Mouse (Mus musculus): ENCODE measurements around the gene Fbxo21.

The Fbxo21 gene

DNA sequence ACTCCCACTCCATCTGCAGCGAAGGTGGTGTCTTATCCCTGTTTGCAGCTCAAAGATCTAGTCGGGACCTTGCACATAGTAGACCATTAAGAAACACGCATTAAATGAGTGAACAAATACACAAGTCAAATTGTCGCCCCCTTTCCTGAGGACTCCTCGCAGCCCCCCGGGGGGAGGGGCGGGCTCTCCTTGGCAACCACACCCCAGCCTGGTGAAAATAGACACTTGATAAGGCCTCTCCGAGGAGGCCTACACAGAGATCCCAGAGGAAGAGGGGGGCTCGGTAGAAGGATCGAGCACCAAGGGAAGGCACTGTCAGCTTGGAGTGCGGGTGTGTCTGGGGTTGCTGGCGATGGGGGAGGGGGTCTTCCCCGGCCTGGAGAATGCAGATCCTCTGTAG lies 49.8 kb downstream of the Fbxo21 start:
- DNase-seq = no peak

DNA sequence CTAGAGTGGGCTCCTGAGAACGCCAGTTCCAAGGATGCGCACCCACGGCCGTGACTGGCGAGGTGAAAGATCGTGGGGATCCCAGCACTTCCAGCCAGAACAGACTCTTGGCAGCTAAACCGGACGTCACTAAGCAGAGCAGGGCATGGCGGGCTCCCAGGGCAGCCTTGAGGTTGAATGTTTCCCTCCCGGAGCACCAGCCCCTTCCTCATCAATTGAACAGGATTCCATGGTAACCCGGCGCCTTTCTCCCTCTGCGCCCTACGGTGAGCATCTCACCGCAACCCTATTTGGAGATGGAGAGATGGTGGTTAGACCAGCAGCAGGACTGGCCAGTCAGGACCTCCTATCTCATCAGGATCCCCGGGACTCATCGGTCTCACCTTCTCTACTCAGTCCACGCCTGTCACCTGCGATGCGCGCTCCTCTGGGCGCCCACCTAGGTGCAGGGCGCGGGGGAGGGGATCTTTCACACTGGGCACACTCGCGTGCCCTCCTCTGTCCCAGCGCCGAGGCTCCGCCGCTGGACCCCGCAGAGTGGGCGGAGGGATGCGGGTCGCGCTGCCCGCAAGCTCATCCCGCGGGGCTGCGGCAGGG lies 50.7 kb downstream of the Fbxo21 start:
- no peak for DNase-seq

DNA sequence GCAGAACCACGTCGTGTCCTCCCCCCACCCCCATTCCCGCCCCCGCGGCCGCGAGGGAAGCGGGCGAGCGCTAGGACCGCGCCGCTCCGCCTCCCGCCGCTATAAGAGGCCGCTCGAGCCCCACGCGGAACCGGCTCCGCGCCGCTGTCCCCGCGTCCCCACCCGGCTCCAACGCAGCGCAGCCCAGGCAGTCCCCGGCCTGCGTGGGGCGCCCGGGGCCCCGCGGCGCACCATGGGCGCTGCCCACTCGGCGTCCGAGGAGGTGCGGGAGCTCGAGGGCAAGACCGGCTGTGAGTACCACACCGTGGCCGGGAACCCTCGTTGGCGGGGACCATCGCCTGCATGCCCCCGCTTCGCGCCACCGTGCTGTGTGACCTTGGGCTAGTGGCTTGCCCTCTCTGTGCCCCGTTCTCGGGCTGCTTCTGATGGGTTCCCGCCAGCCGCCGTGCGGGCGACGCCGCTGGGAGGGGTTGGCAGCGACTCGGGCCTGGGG lies 51.2 kb downstream of the Fbxo21 start, which contains the start of gene Tesc:
TSS of gene Tesc (plus strand) at position 46 of the 493 bp plus-strand sequence.
- DNase-seq = peak in 1 of 2 experiments; percentile 12

DNA sequence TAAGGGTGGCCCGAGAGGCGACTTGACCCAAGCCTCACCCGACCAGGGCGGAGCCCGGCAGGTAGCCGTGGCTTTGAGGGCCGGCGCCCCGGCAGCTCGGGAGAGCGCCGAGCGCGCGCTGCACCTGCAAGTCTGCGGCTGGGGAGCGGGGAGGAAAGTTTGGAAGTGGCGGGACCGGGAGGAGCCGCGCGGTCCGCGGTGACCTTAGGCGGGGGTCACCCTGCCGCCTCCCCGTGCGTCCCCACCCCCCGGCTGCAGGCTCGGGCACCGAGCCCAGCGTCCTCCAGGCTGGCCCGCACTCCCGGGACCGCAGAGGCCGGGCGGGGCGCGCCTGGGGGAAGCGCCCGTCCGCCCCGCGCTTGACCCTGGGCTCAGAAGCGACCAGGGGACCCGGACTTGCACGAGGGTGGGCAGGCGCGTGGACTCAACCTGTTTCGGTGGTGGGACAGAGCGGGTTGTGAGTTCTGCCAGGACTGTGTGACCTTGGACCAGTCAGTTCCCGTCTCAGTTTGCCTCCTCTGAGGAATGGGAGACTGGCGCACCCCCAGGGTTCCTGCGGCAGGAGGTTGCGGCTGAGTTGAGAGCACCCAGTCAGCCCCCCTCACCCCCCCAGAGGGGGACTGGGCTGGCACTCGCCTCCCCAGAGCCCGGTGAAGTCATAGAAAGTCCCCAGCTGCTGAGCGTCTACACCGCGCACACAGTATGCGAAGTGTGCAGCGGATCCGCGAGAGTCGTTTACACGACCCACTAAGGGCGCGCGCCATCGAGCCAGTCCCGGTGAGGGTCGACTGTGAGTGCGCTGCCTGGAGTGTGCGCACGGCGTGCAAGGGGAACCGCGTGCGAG lies 51.9 kb downstream of the Fbxo21 start:
- DNase-seq = peak in 1 of 2 experiments; percentile 12

DNA sequence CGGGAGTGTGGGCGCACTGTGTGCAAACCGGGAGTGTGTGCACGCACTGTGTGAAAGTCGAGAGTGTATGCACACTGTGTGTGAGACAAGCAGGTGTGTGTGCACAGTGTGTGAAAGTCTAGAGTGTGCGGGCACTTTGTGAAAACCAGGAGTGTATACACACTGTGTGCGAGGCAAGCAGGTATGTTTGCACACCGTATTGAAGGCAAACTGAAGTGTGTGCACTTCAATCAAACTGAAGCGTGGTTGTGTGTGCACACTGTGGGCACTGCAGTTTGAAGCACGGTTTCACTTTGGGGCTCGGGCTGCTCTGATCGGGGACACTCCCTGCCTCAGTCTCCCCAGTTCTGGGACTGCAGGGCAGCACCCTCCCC lies 52.5 kb downstream of the Fbxo21 start:
- DNase-seq = no peak

DNA sequence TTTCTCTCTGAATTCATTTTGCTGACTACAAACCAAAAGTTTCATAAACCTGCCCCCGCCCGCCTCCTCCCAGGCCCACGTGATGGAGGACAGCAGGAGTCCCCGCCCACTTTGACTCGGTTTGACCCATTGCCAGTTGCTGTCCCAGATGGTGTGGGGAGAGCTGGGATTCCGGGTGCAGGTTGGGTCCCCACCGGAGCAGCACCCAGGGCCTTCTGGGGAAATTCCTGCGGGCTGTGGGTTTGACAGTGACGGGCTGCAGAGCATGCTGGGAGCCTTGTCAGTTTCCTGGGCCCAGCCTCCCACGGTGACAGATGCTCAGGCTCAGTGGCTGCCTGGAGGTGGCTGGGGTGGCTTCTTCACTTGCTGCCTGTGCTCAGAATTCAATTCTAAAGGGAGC lies 52.9 kb downstream of the Fbxo21 start:
- DNase-seq = peak; percentile 27 to 41

DNA sequence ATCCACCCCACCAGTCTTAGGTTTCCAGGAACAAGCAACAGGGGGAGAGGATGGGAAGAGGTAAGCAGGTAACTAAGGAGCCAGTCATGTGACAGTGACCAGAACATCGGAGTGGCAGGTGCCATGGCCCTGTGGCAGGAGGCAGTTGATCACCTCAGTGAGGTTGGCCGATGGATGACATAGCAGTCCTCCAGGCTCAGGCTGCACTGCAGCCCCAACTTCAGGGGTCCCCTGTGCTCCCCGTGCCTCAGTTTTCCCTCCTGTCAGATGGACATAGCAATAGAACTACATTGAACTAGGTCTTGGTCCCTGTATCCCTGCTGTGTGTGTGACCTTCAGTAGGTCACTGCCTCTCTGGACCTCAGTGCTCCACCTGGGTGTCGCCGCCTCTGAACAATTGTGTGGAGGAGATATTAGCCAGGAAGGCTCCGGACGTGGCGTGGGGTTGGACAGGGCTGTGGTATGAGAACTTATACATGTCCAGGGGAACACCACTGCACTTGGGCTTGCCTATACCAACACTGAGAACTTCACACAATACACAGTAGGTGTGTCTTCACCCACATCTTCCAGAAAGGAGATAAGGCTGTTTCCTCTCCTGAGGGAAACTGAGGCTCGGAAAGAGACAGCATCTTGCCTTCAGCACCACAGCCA lies 53.6 kb downstream of the Fbxo21 start:
- no peak for DNase-seq

DNA sequence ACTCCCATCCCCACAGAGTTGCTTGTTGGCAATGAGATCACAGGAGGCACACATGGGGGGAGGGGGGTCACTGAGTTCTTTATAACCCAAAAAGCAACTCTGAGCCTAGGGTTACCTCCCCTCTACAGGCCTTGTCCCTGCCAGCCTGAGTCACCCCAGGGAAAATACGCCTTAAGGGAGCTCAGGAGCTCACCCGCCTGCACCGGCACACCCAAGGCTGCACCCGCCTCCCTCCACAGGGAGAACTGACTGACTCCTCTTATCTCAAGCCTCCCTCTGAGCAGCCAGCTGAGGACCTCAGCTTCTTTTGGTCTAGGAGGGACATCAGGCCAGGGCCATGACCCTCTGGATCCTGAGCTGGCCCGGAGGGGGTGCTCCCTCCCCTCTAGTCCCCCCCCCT lies 54.5 kb downstream of the Fbxo21 start:
- DNase-seq = no peak

DNA sequence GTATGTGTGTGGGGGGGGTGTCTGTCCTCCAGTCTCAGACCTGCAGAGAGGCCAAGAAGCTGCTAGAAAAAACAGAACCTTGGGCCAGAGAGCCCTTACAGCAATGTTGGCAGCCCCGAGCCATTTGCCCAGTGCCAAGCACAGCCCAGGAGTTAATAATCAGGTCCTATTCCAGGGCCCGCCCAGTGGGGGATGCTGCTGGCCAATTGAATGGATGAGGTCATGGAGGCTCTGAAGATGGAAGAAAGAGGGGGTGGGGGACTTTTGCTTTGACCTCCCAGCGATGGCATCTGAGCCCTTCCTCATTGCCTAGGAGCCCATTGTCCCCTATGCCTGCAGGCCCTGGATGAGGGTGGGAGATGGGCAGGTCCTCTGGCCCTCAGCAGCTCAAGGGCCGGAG lies 55.0 kb downstream of the Fbxo21 start:
- no peak for DNase-seq

DNA sequence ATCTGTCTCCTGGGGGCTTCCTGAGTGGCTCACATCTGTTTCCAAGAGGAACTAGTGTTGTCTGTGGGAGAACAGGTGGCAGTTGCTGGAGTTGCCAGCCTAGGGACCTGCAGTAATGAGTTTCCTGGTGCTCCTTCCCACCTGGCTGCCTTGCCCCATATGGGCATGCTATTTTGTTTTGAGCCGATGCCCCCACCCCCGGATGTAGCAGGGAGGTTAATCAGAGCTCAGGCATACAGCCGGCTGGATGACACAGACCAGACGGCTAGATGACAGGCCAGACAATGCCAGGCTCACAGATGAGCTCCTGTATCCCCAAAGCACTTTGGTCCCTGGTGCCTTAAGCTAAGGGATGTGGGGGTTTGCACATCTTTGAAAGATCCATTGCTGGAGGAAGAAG lies 56.8 kb downstream of the Fbxo21 start:
- DNase-seq = no peak

DNA sequence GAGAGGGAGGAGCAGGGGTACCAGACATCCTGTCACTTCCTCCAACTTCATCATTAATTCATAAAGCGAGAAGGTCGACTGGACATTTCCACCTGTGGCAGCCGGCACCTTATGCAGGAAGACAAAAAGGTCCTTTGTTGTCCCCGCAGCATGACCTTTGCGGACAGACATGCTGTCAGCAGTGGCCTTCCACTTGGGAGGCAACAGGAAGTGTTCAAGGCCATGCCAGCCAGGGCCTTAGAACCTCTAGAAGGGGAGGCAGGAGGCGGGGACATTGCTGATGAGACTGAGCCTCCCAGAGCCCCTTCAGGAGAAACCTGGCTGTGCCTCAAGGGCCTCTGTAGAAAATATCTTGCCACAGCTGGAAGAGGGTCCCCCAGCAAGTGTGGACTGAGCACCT lies 57.2 kb downstream of the Fbxo21 start:
- no peak for DNase-seq

DNA sequence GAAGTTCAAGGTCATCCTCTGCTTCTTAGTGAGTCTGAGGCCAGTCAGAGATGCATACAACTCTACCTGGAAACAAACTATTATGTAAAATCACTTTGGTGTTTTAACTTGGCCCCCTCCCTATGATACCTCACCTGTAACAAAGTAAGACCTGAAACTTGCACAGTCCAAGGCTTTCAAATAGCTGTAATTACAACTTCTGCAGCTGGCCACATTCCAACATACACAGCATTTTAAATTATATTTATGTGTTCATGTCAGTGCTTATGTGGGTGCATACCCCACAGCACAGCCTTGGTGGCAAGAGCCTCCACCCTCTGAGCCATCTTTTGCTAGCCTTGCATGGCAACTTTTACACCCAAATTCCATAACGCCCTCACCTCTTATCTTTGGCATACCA lies 58.1 kb downstream of the Fbxo21 start:
- no peak for DNase-seq

DNA sequence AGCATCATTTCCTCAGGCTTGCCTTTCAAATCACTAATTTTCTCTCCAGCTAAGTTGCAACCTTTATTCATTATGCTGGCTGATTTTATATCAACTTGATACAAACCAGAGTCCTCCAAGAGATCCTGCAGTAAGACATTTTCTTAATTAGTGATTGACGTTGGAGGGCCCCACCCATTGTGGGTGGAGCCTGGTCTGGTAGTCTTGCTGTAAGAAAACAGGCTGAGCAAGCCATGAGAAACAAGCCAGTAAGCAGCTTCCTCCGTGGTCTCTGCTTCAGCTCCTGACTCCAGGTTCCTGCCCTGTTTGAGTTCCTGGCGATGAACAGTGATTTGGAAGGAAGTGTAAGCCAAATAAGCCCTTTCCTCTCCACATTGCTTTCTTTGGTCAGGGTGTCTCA lies 59.3 kb downstream of the Fbxo21 start:
- no peak for DNase-seq

DNA sequence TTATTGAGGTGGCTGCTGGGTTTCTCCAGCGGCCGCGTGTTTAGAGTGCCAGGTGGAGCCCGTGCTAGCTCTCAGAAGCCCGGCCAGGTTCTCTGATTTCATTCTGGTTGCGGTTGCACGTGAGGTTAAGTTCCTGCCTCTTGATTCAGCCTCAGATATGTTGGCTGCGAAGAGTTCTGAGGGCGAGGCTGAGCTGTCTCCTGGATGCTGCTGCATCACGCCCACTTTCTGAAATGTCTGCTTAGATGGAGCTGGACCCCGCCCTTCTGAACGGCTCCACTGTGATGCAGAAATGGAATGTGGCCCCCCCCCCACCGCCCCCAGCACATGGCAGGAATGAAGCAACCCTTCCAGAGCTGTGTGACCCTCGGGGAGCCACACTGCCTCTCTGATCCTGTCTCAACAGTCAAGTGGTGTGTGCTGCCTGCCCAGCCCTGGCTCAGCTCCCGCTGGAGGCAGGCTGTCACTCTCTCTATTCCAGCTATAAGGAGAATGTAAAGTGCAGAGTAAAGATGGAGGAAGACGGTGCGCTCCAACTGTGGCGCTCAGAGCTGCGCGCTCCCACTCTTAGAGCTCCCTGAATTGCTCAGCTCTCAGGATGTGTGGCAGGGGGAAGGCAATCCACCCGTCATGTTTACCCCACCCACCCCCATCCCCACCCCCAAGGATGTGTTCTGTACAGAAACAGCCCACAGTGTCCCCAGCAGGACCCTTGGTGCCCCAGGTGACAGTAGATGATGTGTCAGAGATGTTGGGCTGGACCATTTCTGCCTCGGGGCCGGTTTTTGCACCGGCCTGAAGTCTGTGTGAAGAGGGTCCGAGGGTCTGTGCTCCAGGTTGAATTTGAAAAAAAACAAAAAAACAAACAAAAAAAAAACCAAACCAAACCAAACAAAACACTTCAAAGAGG lies 60.6 kb downstream of the Fbxo21 start:
- no peak for DNase-seq

DNA sequence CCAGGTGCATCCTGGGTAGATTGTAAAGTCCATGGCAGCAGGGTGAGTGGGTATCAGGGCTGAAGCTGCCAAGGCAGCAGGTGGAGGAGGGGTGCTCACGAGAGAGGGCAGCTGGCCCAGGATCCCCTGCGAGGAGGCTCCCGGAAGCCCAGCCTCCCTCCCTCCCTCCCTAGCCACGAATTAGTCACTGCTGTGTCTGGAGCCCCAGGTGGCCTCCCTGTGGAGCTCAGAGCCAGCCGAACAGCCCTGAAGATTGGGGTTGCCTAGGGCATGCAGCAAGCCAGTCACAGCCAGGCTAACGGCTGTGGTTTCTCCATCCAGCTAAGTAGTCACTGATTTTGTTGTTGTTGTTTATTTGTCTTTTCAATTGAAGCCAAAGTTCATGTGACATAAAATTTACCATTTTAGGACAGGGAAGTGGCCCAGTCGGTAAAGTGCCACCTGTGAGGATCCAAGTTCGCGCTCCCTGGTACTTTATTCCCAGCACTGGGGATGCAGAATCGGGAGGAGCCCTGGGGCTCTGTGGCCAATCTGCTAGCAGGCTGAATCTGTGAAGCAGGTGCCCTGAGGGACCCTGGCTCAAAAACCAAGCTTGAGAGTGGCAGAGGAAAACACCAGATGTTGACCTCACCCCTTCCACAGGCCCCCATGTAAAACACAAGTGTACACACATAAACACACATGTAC lies 61.4 kb downstream of the Fbxo21 start:
- DNase-seq = no peak

DNA sequence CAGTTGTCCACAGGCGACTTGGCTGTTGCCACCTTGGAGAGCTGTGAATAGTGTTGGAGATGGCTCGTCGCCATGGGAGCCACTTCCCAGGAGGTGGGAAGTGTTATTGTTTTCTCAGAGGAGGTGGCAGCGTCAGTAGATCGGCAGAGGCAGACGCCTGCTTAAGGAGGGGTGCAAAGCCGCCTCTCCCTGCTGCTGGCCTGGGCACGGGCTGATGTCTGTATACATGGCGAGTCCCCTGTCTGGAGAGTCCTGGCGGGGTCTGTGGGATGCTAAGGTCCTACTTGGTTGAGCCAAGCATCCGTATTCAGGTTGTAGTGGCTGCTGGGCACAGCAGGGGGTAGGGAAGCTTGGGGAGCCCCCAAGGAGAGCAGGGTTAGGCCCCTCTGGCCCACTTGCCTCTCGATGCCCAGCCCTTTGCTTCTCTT lies 62.7 kb downstream of the Fbxo21 start:
- DNase-seq = no peak

DNA sequence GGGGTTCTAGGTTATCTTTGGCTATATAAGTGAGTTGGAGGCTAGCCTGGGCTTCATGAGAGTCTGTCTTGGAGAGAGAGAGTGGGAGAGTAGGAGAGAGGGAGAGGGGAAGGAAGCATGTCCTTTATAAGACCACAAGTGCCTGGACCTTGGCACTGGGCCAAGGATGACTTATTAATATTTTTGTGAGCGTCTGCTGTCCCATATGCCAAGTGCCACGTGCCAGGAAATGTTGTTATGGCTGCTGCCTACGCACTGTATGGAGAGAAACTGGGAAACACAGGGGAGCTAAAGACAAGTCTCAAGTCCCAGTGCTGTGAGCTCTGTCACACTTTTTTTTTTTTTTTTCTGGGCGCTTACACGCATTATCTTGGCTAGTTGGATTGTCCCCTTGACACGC lies 66.1 kb downstream of the Fbxo21 start:
- DNase-seq = no peak

DNA sequence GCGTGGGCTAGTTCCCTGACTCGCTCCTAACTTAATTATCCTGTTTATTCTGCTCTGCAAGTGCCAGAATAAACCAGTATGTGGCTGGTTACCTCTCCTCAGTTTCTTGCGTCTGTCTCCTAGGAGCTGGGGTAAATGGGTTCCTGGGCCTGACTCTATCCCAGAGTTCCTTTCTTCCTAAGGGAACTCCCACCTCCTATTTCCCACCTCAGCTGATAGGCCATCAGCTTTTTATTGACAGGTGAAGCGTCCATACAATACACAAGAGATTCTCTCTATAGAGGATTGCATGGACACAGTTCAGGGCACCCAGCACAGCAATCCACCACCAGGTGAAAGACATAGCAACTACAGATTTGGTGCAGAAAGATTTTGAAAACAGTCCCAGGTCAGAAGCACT lies 67.2 kb downstream of the Fbxo21 start:
- DNase-seq = no peak

DNA sequence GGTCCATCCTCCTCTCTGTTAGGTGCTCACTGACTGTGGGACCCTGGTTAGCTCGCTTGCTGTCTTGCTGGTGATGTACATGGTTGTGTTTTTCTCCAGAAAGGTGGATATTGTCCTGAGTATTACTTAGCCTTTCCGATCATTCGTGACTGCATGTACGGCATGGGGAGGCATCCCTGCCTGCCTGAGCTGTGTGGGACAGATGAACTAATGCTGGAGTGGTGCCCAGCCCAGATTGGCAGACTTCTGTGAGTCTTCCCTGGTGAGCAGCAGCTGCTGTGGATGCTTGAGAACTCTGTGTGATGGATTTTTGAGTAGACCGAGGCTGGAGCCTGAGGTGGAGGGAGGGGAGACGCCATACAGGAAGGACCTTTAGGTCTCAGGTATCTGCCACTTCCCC lies 68.4 kb downstream of the Fbxo21 start:
- DNase-seq = no peak

DNA sequence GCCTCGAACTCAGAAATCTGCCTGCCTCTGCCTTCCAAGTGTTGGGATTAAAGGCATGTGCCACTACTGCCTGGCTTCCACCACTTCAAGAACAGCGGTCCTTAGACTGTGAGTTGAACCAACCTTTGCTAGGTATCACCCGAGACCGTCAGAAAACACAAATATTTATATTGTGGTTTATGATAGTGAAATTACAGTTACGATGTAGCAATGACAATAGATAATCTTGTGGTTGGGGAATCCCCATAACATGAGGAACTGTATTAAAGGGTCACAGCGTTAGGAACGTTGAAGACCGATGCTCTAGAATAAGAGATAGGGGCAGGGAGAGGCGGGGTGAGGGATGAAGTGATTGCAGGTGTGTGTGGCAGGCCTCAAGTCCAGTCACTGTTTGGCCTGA lies 68.9 kb downstream of the Fbxo21 start:
- DNase-seq = no peak

DNA sequence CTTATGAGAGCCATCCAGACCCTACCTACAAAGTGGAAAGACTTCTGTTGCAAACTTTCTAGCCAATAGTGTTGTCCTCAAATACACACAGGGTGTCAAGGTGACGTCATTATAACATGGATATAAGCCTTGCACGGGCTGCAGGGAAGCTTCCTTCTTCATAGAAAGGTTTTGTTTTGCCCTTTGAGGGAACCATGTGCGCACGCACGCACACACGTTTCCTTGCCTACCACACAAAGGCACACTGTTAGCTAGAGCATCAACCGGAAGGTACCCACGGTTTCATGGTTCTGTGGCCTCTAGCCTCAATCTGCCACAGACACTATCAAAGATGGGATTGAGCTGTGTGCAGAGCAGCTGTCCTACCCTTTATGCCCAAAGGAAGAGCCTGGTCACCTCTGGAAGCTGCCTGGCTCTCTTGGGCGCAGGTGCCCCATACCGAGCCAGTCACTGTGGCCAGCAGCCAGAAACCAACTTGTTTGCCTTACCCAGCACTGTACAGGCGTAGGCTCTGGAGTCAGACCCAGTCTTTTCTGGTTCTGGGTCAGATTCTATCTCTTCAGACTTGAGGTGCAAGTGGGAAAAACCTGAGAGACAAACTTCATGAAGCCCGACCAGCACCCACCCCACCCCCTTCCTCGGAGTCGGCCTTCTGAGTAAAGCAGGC lies 70.7 kb downstream of the Fbxo21 start:
- no peak for DNase-seq

DNA sequence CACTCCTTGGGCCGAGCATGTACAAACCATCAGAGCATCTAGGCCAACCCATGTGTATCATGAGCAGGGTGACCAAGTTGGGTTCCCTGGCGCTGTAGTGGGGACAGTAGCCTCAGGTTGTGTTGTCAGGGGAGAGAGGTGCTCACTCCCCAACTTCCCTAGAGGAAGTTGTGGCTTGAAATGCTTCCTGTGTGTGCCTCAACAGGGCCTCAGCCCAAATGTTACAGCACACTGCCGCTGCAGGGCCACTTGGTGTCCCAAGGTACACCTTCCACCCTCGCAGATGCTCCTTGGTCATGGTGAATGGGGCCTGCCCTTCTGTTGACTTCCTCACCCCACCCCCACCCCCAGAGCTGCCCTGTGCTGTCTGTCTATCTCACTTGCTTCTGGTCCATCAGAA lies 71.9 kb downstream of the Fbxo21 start:
- DNase-seq = no peak

Data from B cell, adult 2 months (primary cell).